Mouse (Mus musculus) E14TG2a.4 (cell line): ENCODE measurements around the gene Gm9745.
"Not testable (repeated sequence)": the region's sequence is repeated elsewhere in the genome, so short reads cannot be mapped to it uniquely, and the experiment has no call there.

Experiments
- CTCF ChIP-seq: conservative IDR thresholded peaks from 2 replicates; pipeline ENCODE4 v1.5.1; 2014; ENCODE audit warnings: low read length
- NANOG ChIP-seq: IDR thresholded peaks from 2 replicates; pipeline ENCODE4 v1.6.1; 2014; ENCODE audit warnings: borderline replicate concordance, low read length, mixed read lengths
- POU5F1 ChIP-seq: IDR thresholded peaks from 2 replicates; pipeline ENCODE4 v1.6.1; 2014; ENCODE audit warnings: low read length, borderline replicate concordance

DNA sequence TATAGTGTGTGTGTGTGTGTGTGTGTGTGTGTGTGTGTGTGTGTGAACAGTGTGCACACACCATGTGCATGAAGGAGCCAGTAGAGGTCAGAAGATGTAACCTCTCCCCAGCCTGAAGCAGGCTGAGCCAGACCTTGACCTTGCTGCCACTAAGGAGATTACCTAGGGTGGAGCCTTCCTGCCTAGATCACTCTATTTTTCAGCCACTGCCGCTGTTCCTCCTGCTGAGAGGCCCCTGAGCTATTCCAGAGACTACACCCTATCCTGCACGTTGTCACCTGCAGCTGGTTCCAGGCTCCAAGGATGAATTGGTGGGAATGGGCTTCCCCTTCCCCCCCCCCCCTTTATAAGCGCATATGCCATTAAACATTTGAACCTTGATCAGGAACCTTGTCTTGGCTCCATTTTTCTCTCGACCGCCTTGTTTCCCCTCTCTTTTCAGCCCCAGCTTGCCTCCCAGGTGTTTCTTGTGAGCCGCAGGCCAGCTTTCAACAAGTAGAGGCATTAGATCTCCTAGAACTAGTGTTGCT is 10.4 kb downstream of the Gm9745 start:
- TF ChIP-seq CTCF, NANOG, POU5F1: not testable (repeated sequence)
